Mouse (Mus musculus) small intestine, adult 2 months (tissue): ENCODE measurements around the gene Tspan31. TPM values are rescaled to one million over a fixed set of nuclear protein-coding genes. Genes with fewer than 3 reads are reported as not detected.
A peak's percentile ranks its signal among the peaks of the same experiment; 100 is the strongest.
"Not testable (repeated sequence)": the region's sequence is repeated elsewhere in the genome, so short reads cannot be mapped to it uniquely, and the experiment has no call there.

Experiments used
- H3K27ac ChIP-seq: fragments of 200-500 bp; 2 replicates; pipeline ENCODE4 v1.5.1; 2012; ENCODE audit warnings: low read depth, low read length, control low read depth, inconsistent platforms; ENCODE audit not compliant: insufficient read depth
- H3K27me3 ChIP-seq: fragments of 200-500 bp; 2 replicates; pipeline ENCODE4 v1.6.1; 2012; ENCODE audit warnings: mild to moderate bottlenecking, moderate library complexity, low read length, inconsistent platforms; ENCODE audit not compliant: control insufficient read depth, insufficient read depth
- H3K36me3 ChIP-seq: fragments of 200-500 bp; 2 replicates; pipeline ENCODE4 v1.6.1; 2012; ENCODE audit warnings: mild to moderate bottlenecking, low read length, control low read depth, inconsistent platforms; ENCODE audit not compliant: control insufficient read depth, insufficient read depth
- H3K4me1 ChIP-seq: fragments of 200-500 bp; 2 replicates; pipeline ENCODE4 v1.6.1; 2012; ENCODE audit warnings: low read length, inconsistent platforms, mixed read lengths; ENCODE audit not compliant: control insufficient read depth, insufficient read depth, insufficient read length
- H3K4me3 ChIP-seq: fragments of 200-500 bp; 2 replicates; pipeline ENCODE4 v1.5.1; 2012; ENCODE audit warnings: low read depth, mild to moderate bottlenecking, control low read depth, inconsistent platforms, low read length, moderate library complexity
- CTCF ChIP-seq: fragments of 200-500 bp; IDR thresholded peaks from 2 replicates; pipeline ENCODE4 v1.5.1; 2012; ENCODE audit warnings: low read depth, mild to moderate bottlenecking, control low read depth, inconsistent platforms, low read length, moderate library complexity, mixed read lengths; ENCODE audit not compliant: insufficient replicate concordance, insufficient read length; ENCODE audit errors: extremely low read depth
- POLR2A ChIP-seq: fragments of 200-500 bp; IDR thresholded peaks from 2 replicates; pipeline ENCODE4 v1.6.1; 2012; ENCODE audit warnings: low read depth, mild to moderate bottlenecking, control low read depth, inconsistent platforms, low read length, moderate library complexity
- WGBS: fragments of 180-500 bp; shearing (Covaris S2); methylation state at CpG from one replicate; pipeline ENCODE4 v1.1.7; 2018; 5-methylcytosine and 5-hydroxymethylcytosine counted together
- polyA plus RNA-seq: library from polyadenylated mRNA; depleted of rRNA; stranded (reverse); fragments of >200 nt; gene quantifications from 2 replicates; pipeline ENCODE4 v1.2.3, GENCODE M21; 2012

Gene Tspan31
- polyA plus RNA-seq, 1 experiment = 48.9 TPM

DNA sequence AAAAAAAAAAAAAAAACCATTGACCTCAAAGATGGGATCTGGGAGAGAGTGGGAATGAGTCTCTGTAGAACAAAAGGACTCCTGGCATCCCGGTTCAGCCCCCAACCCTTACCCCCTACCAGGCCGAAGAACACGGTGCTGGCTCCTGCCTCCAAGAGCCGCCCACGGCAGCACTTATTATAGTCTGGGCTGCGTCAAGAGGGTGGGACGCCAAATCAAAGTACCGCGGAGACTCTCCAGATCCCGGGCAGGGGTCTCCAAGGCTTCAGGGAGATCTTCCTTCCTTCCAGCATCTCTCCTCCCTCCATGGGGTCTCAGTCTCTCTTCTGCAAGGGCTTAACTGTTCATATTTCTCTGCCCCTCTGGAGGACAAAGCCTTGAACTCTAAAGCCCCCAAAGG lies 7.5 kb upstream of the Tspan31 start:
- H3K36me3 ChIP-seq = no peaks in the 10 kb centered on the region
- H3K27me3 ChIP-seq = peaks cover 42% of the 10 kb centered on the region
- H3K4me3 ChIP-seq = no peak overlapping the region
- TF ChIP-seq CTCF (no peak), POLR2A (no peak)
- H3K27ac ChIP-seq = no peak overlapping the region
- 18% methylated on average over 10 of the region's 10 CpGs for WGBS
- H3K4me1 ChIP-seq = peaks cover 11% of the 10 kb centered on the region

DNA sequence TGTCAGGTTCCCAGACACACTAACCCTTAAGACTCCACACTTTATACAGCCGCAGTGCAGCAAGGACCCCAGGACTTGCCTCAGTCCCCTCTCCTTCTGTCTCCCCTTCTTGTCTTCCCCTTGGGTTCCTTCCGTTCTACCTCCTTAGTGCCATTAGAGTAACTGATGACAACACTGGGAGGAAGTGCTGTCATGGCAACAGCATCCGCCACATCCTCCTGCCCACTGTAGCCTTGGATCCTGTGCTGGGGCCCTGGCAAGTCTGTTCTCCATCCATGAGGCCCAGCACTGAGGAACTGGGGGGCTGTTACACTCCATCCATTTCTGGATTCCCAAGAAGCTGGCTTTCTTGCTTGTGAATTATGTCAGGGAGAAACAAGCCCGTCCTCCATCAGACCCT lies 6.0 kb upstream of the Tspan31 start:
- 39% methylated on average over 4 of the region's 4 CpGs for WGBS
- Histone ChIP-seq H3K27ac (no peak overlapping the region), H3K36me3 (no peaks in the 10 kb centered on the region), H3K4me3 (peak overlapping the region; percentile 53), H3K27me3 (peaks cover 36% of the 10 kb centered on the region), H3K4me1 (peaks cover 9% of the 10 kb centered on the region; the same call in 1 of the 2 replicates)
- no peak for TF ChIP-seq CTCF
- no peak for TF ChIP-seq POLR2A

DNA sequence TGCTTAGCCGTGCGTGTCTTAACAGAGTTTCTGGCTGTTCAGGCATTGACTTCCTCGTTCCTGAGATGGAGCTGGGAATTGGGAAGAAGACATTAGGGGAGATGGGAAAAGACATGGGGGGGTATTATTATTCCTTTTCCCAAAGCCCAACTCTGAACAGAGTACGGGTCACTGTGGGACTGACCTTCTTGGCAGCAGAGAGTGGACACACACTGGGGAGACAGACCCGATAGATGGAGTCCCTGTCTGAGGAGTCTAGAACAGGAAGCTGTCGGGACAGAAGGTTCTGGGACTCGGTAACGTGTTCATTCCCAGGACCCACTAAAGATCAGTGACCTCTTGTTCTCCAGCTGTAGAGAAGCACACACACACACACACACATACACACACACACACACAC lies 5.6 kb upstream of the Tspan31 start:
- Histone ChIP-seq H3K27ac (0 out of 2 replicates have a peak overlapping the region, but pooled peaks have one; percentile 1), H3K4me3 (peak overlapping the region; percentile 53), H3K36me3 (no peaks in the 10 kb centered on the region), H3K4me1 (peaks cover 7% of the 10 kb centered on the region; the same call in 1 of the 2 replicates), H3K27me3 (peaks cover 33% of the 10 kb centered on the region)
- 49% methylated on average over 8 of the region's 8 CpGs for WGBS
- TF ChIP-seq POLR2A = no peak
- TF ChIP-seq CTCF = no peak

DNA sequence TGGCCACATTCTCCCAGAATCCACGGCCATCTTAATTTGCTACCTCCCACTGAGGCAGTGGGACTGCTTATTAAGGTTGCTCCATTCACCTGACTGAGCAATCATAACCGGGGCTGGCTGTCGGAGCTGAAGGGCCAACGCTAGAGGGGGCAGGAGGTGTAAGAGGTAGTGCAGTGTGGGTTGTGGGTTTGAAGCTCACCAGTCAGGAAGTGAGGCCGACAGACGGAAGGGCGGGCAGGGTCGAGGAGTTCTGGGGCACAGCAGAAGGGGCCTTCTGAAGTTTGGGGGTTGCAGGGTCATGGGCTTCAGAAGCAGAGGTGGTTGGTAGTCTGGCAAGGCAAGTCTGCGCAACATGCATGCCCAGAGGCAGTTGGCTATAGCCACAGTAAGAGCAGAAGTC lies 5.0 kb upstream of the Tspan31 start, which contains the start of gene Agap2:
Gene Agap2, plus strand, starts transcription at position 205 of the 400 bp plus-strand sequence.
- Histone ChIP-seq H3K27ac (0 out of 2 replicates have a peak within 1 kb of the TSS, but pooled peaks have one; percentile 1), H3K4me1 (peaks cover 6% of the 10 kb centered on the region; the same call in 1 of the 2 replicates), H3K4me3 (peak within 1 kb of the TSS; percentile 53), H3K27me3 (peaks cover 27% of the 10 kb centered on the region), H3K36me3 (no peaks in the 10 kb centered on the region)
- 61% methylated on average over 9 of the region's 9 CpGs for WGBS
- TF ChIP-seq CTCF (peak; percentile 22; the same call in 1 of the 2 replicates), POLR2A (no peak)

DNA sequence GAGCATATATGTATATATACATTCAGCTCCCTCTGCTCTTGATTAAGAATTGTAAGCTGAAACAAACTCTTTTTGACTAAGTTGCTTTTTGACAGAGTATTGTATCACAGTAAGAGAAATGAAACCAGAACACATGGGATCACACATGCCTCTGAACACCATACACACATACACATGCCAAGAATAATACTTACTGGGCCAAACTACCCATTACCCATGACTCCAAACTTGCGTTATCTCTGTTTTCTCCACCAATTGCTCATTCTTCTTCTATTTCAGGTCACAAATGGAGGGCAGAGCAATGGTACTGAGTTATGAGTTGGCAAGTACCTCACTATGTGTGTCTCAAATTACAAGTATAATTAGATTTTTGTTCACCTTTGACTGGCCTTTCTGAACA lies 3.9 kb upstream of the Tspan31 start:
- Histone ChIP-seq H3K27ac (no peak overlapping the region), H3K27me3 (peaks cover 16% of the 10 kb centered on the region), H3K36me3 (no peaks in the 10 kb centered on the region), H3K4me1 (peaks cover 5% of the 10 kb centered on the region; the same call in 1 of the 2 replicates), H3K4me3 (no peak overlapping the region)
- 98% methylated on average over 1 of the region's 1 CpGs for WGBS
- TF ChIP-seq CTCF = no peak
- TF ChIP-seq POLR2A = no peak

DNA sequence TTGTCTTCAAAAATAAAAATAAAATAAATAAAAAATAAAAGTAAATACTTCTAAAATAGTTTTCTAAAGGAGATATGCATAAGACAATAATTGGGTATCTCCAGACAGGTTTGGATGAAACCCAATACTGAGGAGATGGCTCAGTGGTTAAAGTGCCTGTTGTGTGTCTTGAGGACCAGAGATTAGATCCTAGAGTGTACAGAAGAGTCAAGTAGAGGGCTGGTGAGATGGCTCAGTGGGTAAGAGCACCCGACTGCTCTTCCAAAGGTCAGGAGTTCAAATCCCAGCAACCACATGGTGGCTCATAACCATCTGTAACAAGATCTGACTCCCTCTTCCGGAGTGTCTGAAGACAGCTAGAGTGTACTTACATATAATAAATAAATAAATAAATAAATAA lies 2.9 kb upstream of the Tspan31 start:
- not testable (repeated sequence) for H3K4me3 ChIP-seq, H3K27ac ChIP-seq, H3K27me3 ChIP-seq, H3K4me1 ChIP-seq, H3K36me3 ChIP-seq
- 62% methylated on average over 2 of the region's 2 CpGs for WGBS

DNA sequence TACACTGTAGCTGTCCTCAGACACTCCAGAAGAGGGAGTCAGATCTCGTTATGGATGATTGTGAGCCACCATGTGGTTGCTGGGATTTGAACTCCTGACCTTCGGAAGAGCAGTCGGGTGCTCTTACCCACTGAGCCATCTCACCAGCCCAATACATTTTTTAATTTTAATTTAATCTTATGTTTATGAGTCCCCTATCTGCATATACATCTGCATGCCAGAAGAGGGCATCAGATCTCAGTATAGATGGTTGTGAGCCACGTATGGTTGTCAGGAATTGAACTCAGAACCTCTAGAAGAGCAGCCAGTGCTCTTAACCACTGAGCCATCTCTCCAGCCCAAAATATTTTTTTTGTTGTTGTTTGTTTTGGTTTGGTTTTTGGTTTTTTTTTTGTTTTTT lies 2.2 kb upstream of the Tspan31 start:
- H3K4me3 ChIP-seq, H3K27ac ChIP-seq, H3K4me1 ChIP-seq, H3K27me3 ChIP-seq: not testable (repeated sequence)
- 68% methylated on average over 4 of the region's 4 CpGs for WGBS
- H3K36me3 ChIP-seq = peaks cover 13% of the 10 kb centered on the region

DNA sequence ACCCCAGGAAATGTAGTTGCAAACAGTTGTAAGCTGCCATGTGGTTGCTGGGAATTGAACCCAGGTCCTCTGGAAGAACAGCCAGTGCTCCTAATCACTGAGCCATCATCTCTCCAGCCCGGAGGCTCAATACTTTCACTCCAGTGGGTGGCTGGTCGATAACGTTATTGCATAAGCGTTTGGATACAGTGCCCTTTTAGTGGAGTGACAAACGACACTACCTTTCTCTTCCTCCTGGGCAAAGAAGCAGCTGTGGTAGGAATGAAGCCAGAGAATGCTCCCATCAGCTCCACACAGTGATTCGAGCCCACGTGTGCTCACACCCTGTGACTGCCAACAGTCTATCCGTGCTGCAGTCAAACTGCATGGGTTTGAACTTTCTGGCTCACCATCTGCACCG lies 1.1 kb upstream of the Tspan31 start:
- 42% methylated on average over 9 of the region's 9 CpGs for WGBS
- H3K4me1 ChIP-seq = peaks cover 13% of the 10 kb centered on the region; the same call in 1 of the 2 replicates
- H3K4me3 ChIP-seq = no peak overlapping the region
- H3K36me3 ChIP-seq = peaks cover 21% of the 10 kb centered on the region
- no peak for TF ChIP-seq POLR2A
- TF ChIP-seq CTCF = no peak
- H3K27ac ChIP-seq = no peak overlapping the region
- no peaks in the 10 kb centered on the region for H3K27me3 ChIP-seq
